Mouse (Mus musculus) granulocyte monocyte progenitor cell, adult 5-6 weeks (primary cell): Measurements from ENCODE around the gene Rnf103. TPM values are rescaled to one million over a fixed set of nuclear protein-coding genes. Genes with fewer than 3 reads are reported as not detected.

Experiments
- ATAC-seq: replicated peaks from 2 replicates; pipeline ENCODE4 v1.8.0; 2016; ENCODE audit warnings: mild to moderate bottlenecking, moderate TSS enrichment, inconsistent platforms; ENCODE audit not compliant: poor library complexity, severe bottlenecking
- total RNA-seq, 2 experiments: library from RNA; stranded (forward) in 1 of 2; stranded (reverse) in 1 of 2; fragments of 200-712, 200-1000 nt in 1 of 2; fragments of >200 nt in 1 of 2; fragmentation: Nextera tagmentation in 1 of 2; gene quantifications; 2 replicates each; pipeline ENCODE4 v1.2.3; 2014 to 2017

The Rnf103 gene
- total RNA-seq, 2 experiments from 2014 or later, result 7.3 to 8.6 TPM

- no peak for ATAC-seq
These were observed 5.7 kb upstream of the Rnf103 start for GRCm38 (mm10) chr6:71487966-71488365.

GRCm38 (mm10) chr6:71492136-71492535 lies 1.6 kb upstream of the Rnf103 start:
- ATAC-seq, result no peak

GRCm38 (mm10) chr6:71492756-71493674 lies 679 bp upstream of the Rnf103 start:
- no peak for ATAC-seq

GRCm38 (mm10) chr6:71494341-71495020 lies 787 bp downstream of the Rnf103 start:
- peak; percentile 36 for ATAC-seq

GRCm38 (mm10) chr6:71500575-71500974 lies 6.9 kb downstream of the Rnf103 start:
- no peak for ATAC-seq

- no peak for ATAC-seq
These were observed 9.3 kb downstream of the Rnf103 start for GRCm38 (mm10) chr6:71503001-71503400.

- no peak for ATAC-seq
These were observed 10.0 kb downstream of the Rnf103 start for GRCm38 (mm10) chr6:71503670-71504069.

- no peak for ATAC-seq
These were observed 10.4 kb downstream of the Rnf103 start for GRCm38 (mm10) chr6:71504091-71504490.

GRCm38 (mm10) chr6:71505671-71506070 lies 12.0 kb downstream of the Rnf103 start:
- no peak for ATAC-seq

- ATAC-seq, result no peak
These were observed 25.8 kb downstream of the Rnf103 start for GRCm38 (mm10) chr6:71519476-71519875.

- ATAC-seq, result no peak
These were observed 31.9 kb downstream of the Rnf103 start for GRCm38 (mm10) chr6:71525556-71525955.

GRCm38 (mm10) chr6:71527056-71527455 lies 33.4 kb downstream of the Rnf103 start:
- ATAC-seq, result no peak

GRCm38 (mm10) chr6:71527826-71528225 lies 34.1 kb downstream of the Rnf103 start:
- no peak for ATAC-seq

- ATAC-seq, result no peak
These were observed 36.5 kb downstream of the Rnf103 start for GRCm38 (mm10) chr6:71530176-71530575.

- ATAC-seq, result no peak
These were observed 43.6 kb downstream of the Rnf103 start for GRCm38 (mm10) chr6:71537286-71537685.

- ATAC-seq, result peak; percentile 94
These were observed 50.2 kb downstream of the Rnf103 start, which contains the start of gene Chmp3 for GRCm38 (mm10) chr6:71543686-71544499. Chmp3 (plus strand) TSS chr6:71543797.

- ATAC-seq, result no peak
These were observed 61.8 kb downstream of the Rnf103 start for GRCm38 (mm10) chr6:71555507-71555951.

- ATAC-seq, result no peak
These were observed 63.1 kb downstream of the Rnf103 start for GRCm38 (mm10) chr6:71556826-71557225.
